Mouse (Mus musculus) heart, postnatal 4 days (tissue): ENCODE data around the gene Xntrpc. TPM values are rescaled to one million over a fixed set of nuclear protein-coding genes. Genes with fewer than 3 reads are reported as not detected.

ENCODE experiments used
- DNase-seq: peaks from one replicate; pipeline ENCODE4 v3.0.0; 2021
- total RNA-seq, 2 experiments: library from RNA; stranded (reverse); gene quantifications; 2 replicates each; pipeline ENCODE4 v1.2.3; 2021

The Xntrpc gene
- total RNA-seq, 2 experiments from 2014 or later: 0.90 to 1.1 TPM

GRCm38 (mm10) chr7:102082816-102083215 is 17.3 kb downstream of the Xntrpc start, which contains the start of gene Trpc2:
Gene Trpc2, plus strand, starts transcription at chr7:102083116.
- DNase-seq: no peak

- no peak for DNase-seq
These were observed 18.7 kb downstream of the Xntrpc start for GRCm38 (mm10) chr7:102084041-102084696.

- no peak for DNase-seq
These were observed 21.8 kb downstream of the Xntrpc start for GRCm38 (mm10) chr7:102087336-102087735.

- DNase-seq: peak; percentile 37
These were observed 34.5 kb downstream of the Xntrpc start for GRCm38 (mm10) chr7:102099760-102100661.

- DNase-seq: no peak
These were observed 35.4 kb downstream of the Xntrpc start for GRCm38 (mm10) chr7:102100868-102101267.

- DNase-seq: no peak
These were observed 36.0 kb downstream of the Xntrpc start, which contains the start of gene Art1 for GRCm38 (mm10) chr7:102101487-102101886. Gene Art1, plus strand, starts transcription at chr7:102101743.

GRCm38 (mm10) chr7:102102241-102102640 is 36.7 kb downstream of the Xntrpc start:
- peak; percentile 23 for DNase-seq

GRCm38 (mm10) chr7:102102696-102103095 is 37.2 kb downstream of the Xntrpc start:
- no peak for DNase-seq

- DNase-seq: no peak
These were observed 38.0 kb downstream of the Xntrpc start for GRCm38 (mm10) chr7:102103555-102103954.

- DNase-seq: no peak
These were observed 38.6 kb downstream of the Xntrpc start for GRCm38 (mm10) chr7:102104126-102104525.

- peak; percentile 60 for DNase-seq
These were observed 41.2 kb downstream of the Xntrpc start for GRCm38 (mm10) chr7:102106700-102107141.

GRCm38 (mm10) chr7:102108206-102108605 is 42.7 kb downstream of the Xntrpc start:
- DNase-seq: no peak

- DNase-seq: no peak
These were observed 43.7 kb downstream of the Xntrpc start, which contains the start of gene Art5 for GRCm38 (mm10) chr7:102109171-102109570. Gene Art5, minus strand, starts transcription at chr7:102109489.

GRCm38 (mm10) chr7:102109746-102110145 is 44.2 kb downstream of the Xntrpc start:
- no peak for DNase-seq

- no peak for DNase-seq
These were observed 47.7 kb downstream of the Xntrpc start for GRCm38 (mm10) chr7:102113151-102113729.

- no peak for DNase-seq
These were observed 51.2 kb downstream of the Xntrpc start, which contains the start of gene Chrna10 for GRCm38 (mm10) chr7:102116579-102117331. Gene Chrna10, minus strand, starts transcription at chr7:102116828.

GRCm38 (mm10) chr7:102117382-102117781 is 51.9 kb downstream of the Xntrpc start:
- DNase-seq: no peak

- no peak for DNase-seq
These were observed 54.8 kb downstream of the Xntrpc start for GRCm38 (mm10) chr7:102120326-102120725.

- no peak for DNase-seq
These were observed 66.9 kb downstream of the Xntrpc start for GRCm38 (mm10) chr7:102132395-102132794.

GRCm38 (mm10) chr7:102137464-102137863 is 72.0 kb downstream of the Xntrpc start:
- peak; percentile 46 for DNase-seq

GRCm38 (mm10) chr7:102137898-102138297 is 72.4 kb downstream of the Xntrpc start:
- no peak for DNase-seq
